Mouse (Mus musculus) telencephalon, adult 2 months (tissue): Measurements from ENCODE around the gene Tmem38a.

Experiments
- DNase-seq: peaks from one replicate; pipeline ENCODE4 v3.0.0-alpha.2; 2011; ENCODE audit warnings: low read depth, low spot score

Gene Tmem38a

DNA sequence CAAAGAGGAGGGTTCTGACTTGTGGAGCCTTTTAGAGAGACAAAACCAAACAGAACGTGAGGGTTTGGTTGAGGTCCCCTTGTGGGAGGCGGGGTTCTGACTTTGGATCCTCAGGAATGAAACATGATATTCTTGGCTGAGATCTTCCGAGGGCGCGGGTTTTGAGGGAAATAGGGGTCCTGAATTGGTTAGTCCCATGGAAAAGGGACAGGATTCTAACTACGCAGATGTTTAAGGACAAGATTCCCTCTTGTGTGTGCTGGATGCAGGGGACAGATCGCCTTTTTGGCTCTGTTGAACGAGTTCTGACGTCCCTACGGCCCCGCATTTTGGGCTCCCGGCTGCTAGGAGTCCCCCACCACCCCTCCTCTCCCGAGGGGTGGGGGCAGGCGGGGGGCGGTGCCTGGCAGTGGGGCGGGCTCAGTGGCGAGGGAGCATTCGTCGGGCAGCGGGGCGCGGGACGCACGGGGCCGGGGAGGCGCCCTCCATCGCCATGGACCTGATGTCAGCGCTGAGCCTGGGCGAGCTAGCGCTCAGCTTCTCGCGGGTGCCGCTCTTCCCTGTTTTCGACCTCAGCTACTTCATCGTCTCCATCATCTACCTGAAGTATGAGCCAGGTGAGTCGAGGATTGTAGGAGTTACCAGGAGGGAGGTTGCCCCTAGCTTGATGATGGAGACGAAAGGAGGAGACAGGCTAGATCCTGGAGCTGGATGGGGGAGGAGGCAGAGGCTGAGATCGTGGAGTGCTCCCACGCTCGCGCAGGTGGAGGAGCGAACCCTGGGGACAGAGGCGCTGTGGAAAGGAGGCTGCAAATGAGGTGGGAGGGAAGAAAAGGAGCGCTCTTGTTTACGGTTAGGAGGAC is at the start of gene Tmem38a:
Gene Tmem38a, plus strand, starts transcription at position 445 of the 863 bp plus-strand sequence.
- DNase-seq: peak; percentile 55

GRCm38 (mm10) chr8:72532103-72532502 is 39.8 kb upstream of the Tmem38a start:
- peak; percentile 43 for DNase-seq

DNA sequence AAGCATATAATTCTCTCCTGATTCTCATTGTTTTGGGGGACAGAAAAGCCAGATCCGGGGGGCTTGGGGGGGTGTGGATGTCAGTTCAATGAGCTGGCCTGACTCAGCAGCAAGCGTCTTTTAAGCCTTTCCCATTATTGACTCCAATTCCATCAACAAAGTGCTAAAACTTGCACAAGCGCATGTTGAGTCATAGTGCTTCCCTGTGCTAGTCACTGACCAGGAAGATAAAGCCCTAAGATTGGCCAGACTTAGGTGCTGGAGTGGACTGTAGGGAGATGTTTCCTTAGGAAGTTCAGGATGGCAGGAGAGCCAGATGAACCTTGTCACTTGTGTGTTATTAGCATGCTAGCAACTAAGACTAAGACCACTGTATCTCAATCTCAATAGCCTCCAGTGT is 37.0 kb upstream of the Tmem38a start:
- no peak for DNase-seq

DNA sequence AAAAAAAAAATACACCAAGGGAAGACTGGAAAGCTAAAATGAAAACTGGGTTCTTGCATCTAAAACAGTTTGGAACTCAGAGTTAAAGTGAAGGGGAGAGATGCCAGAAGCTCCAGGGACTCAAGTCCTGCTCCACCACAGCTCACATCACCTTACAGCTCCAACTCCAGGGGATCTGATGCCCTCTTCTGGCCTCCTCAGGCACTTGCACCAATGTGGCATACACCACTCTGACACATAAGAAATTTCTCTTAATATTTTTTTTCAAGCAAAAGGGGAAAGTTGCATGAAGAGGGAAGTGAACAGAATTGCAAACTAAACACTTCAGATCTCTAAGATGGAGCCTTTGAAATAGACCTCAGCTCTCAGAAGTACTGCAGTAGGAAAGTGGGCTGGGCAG is 32.6 kb upstream of the Tmem38a start:
- DNase-seq: no peak

DNA sequence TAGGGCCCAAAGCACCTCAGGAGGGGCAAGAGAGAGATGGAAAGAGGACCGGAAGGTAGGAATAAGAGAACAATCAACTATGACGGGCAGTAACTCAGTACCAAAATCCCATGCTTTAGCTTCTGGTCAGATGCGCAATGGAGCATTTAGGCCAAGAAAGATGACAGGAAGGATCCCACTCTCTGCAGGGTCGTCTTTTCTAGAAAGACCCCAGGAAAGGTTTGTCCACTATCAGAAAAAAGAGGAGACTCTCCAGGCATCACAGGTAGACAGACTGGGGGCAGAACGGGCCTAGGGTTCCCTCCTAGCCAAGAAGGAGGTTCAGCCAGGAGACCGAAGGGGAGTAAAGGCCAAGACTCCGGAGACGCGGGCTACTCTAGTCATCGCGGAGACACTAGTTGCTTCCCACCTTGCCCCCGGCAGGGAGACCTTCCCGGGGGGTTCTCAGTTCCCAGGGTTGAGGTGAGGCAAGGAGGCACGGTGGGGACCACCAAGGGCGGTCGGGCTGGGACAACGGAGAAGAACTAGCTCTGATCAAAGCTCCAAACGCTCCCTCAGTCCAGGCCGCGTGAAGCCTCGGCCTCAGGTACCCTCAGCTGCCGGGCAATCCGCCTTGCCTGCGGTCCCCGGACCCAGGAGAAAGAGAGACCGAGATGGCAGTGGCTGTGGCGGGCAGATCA is 24.6 kb upstream of the Tmem38a start:
- DNase-seq: no peak

GRCm38 (mm10) chr8:72547802-72548643 is 23.8 kb upstream of the Tmem38a start, which contains the start of gene Med26:
Med26 (minus strand) TSS chr8:72548270.
- DNase-seq: peak; percentile 99

- DNase-seq: no peak
Observed at GRCm38 (mm10) chr8:72548644-72549313, 23.1 kb upstream of the Tmem38a start.

DNA sequence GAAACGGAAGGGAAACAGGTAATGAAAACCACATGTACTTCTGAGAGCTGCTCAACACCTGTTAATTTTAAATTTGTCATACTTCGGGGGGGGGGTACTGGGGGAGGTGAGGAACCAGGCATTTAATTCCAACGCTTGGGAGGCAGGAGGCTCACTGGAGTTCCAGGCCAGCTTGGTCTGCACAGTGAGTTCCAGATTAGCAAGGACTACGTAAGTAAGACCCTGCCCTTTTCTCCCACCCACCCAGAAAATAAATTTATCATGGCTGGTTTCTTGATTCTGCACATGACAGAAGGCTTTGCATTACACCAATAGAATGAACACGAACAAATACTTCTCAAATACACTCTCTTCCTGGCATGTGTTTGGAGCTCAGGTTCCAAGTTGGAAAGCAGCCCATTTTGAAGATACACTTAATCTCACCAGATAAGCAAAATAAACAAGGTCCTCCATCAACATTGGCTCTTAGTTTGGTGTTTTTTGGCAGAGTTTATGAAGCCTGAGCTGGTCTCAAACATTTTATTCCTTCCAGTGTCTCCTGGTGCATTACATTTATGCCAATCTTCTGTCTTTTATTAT is 22.5 kb upstream of the Tmem38a start:
- no peak for DNase-seq

GRCm38 (mm10) chr8:72555770-72556169 is 16.1 kb upstream of the Tmem38a start:
- DNase-seq: no peak

GRCm38 (mm10) chr8:72561111-72561689 is 10.7 kb upstream of the Tmem38a start:
- no peak for DNase-seq

GRCm38 (mm10) chr8:72565970-72566369 is 5.9 kb upstream of the Tmem38a start:
- no peak for DNase-seq

DNA sequence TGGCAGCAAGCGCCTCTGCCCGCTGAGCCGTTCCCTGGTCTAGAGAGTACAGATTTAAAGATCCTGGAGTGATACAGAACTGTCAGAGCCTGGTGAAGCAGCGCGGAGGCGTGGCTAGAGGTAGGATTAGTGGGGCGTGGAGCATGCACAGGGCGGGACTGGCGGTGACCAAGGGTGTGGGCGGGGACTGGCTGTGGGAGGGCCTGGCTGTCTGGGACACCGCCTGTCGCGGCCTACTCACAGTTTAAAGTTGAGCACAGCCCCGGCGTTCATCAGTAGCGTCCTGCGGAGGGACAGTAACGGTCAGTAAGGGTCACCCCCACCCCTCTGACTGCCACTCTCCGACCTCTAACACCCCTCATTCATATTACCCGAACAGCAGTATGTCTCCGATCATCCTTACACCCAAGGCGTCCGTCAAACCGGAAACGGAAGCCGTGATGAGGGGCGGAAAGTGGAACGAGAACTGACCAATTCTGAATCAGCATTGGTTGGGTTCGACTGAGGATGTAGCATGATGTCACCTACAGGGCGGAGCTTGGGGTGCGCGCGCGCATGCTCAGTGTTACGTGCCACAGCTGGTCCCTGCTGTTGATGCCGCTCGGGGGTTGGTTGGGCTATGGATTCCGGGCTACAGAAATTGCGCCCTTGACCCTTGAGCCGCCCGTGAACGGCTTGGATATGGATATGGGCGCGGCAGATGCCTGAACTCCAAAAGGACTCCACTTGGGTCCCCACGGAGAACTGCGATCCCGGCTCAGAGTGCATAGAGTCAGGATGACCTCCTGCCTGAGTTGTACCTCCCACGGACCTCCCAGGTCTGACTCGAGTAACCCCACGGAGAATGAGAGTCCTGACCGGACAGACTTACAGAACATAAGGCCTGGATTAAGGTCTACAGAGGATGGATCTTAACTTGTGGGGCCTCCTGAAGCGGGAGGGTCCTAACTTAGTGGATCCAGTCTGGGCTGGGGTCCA is 933 bp upstream of the Tmem38a start, which contains the start of gene Smim7:
Gene Smim7, minus strand, starts transcription at position 456 of the 978 bp plus-strand sequence.
- peak; percentile 98 for DNase-seq

DNA sequence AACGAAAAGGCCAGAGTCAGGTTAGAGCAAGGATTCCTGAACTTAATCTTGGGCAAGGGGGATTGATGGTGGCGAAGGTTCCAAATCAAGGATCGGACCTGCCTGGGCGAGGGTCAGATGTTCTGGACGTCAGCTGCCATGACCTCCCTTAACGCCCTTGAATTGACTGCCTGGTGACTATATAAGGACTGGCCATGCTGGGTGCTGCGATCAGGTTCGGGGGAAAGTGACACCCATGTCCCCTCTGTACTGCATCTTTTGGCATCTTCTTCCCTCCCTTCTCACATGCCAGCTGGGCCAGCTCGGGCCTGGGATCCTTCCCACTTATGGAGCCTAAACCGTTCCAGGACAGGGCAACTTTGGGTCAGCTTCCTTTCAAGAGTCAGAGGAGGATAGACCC is 652 bp downstream of the Tmem38a start:
- DNase-seq: no peak

- no peak for DNase-seq
Observed at GRCm38 (mm10) chr8:72573450-72573849, 1.6 kb downstream of the Tmem38a start.

DNA sequence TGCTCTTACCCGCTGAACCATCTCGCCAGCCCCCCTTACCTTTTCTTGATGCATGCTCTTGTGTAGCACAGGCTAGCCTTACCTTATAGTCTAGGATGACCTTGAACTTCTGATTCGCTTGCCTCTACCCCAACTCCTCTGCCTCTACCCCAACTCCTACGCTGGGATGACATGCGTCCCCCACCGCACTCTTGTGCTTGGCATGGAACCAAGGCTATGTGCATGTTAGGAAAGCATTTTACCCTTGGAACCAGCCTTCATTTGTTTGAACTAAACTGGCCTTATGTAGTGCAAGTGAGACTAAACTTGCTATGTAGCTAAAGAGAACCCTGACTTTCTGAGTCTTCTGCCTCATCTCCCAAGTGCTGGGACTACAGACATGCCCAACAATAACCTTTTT is 4.1 kb downstream of the Tmem38a start:
- no peak for DNase-seq

GRCm38 (mm10) chr8:72577266-72577665 is 5.4 kb downstream of the Tmem38a start:
- DNase-seq: no peak

- no peak for DNase-seq
Observed at GRCm38 (mm10) chr8:72577941-72578340, 6.1 kb downstream of the Tmem38a start.

- DNase-seq: no peak
Observed at GRCm38 (mm10) chr8:72579374-72579773, 7.5 kb downstream of the Tmem38a start.

DNA sequence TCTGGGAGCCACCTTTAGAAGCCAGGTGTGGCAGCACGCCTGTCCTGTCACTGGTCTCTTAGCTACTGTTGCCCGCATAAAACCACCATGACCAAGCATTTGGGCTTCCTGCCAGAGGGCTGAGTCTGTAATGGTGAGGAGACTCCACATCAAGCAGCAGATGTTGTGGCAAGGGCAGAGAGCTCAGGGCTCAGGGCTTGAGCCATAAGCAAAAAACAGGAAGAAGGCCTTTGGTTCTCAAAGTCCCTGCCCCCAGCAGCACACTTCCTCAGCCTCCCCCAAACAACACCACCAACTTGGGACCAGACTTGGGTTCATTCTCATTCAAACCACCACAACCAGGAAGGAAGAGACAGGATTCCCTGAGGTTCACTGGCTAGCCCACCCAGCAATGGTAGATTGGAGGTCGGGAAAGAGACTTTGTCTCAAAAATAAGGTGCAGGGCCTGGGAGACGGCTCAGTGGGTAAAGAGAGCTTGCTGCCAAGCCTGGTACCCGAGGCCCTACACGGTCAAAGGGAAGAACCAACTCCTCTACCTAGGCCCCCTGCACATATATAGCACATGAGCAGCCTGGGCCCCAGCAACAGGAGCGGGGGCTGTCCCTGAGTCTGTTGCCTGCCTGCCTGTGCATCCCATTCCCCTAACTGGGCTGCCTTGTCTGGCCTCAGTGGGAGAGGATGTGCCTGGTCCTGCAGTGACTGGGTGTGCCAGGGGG is 11.4 kb downstream of the Tmem38a start:
- no peak for DNase-seq
